Mouse (Mus musculus): Measurements from ENCODE around the gene Ank2.

DNA sequence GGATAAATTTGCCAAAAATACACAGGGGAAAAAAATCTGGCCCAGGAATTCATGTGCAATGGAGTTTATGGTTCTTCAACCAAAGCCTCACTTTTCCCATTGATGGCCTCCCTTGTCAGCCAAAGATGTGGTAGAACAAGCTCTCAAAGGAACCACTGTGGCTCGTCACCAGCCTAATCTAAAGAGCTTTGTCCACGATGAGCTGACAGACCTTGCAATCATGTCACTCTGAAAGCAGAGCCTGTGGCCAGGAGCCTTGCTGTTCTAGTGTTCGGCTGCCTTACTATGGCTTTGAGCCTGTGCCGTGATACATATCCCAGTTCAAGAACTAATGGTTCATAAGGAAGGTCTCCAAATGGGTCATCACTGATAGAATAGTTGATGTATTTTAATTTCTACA is 196.1 kb downstream of the Ank2 start:
- TF ChIP-seq CTCF (IDR thresholded peaks at IDR 0.05; ENCODE audit: low read depth, low read length), result no peak
- TF ChIP-seq POLR2A (IDR thresholded peaks at IDR 0.05; ENCODE audit: borderline replicate concordance, low read depth, low read length), result no peak
